Mouse (Mus musculus): Measurements from ENCODE around the gene Gpr82. TPM values are rescaled to one million over a fixed set of nuclear protein-coding genes. Genes with fewer than 3 reads are reported as not detected.

Gpr82 gene
- 0.56 and 0.67 TPM in 2 replicates for polyA plus RNA-seq (2016; fragmentation: Nextera tagmentation; extraction: Ambion mirVana)

GRCm38 (mm10) chrX:13661063-13661462 lies at the start of gene Gpr82:
TSS of gene Gpr82 (plus strand) at chrX:13661363.
- Histone ChIP-seq H3K27ac (no peak within 1 kb of the TSS), H3K9ac (no peak within 1 kb of the TSS), H3K4me2 (replicated peaks) (no peak within 1 kb of the TSS), H3K4me3 (no peak within 1 kb of the TSS), H3K9me3 (replicated peaks) (no peaks in the 10 kb centered on the region), H3K4me1 (no peaks in the 10 kb centered on the region), H3K27me3 (no peaks in the 10 kb centered on the region), H3K36me3 (no peaks in the 10 kb centered on the region)
- WGBS = 91% methylated on average over 5 of the region's 5 CpGs
- no peak for ATAC-seq (ENCODE audit: low FRiP score)

- no peak for ATAC-seq (ENCODE audit: low FRiP score)
- no peak overlapping the region for H3K27ac ChIP-seq
- 81% methylated on average over 2 of the region's 2 CpGs for WGBS
- H3K4me3 ChIP-seq = no peak overlapping the region
- no peaks in the 10 kb centered on the region for H3K9me3 ChIP-seq (replicated peaks)
- H3K9ac ChIP-seq = no peak overlapping the region
- H3K27me3 ChIP-seq = no peaks in the 10 kb centered on the region
- no peak overlapping the region for H3K4me2 ChIP-seq (replicated peaks)
- H3K36me3 ChIP-seq = no peaks in the 10 kb centered on the region
- H3K4me1 ChIP-seq = no peaks in the 10 kb centered on the region
Measured at GRCm38 (mm10) chrX:13612115-13612514, 49.0 kb upstream of the Gpr82 start.

- Histone ChIP-seq H3K36me3 (no peaks in the 10 kb centered on the region), H3K4me3 (no peak overlapping the region), H3K9ac (no peak overlapping the region), H3K9me3 (replicated peaks) (no peaks in the 10 kb centered on the region), H3K4me2 (replicated peaks) (no peak overlapping the region), H3K4me1 (no peaks in the 10 kb centered on the region), H3K27ac (no peak overlapping the region), H3K27me3 (peaks cover 3% of the 10 kb centered on the region; the same call in 1 of the 2 replicates)
- ATAC-seq (ENCODE audit: low FRiP score) = no peak
- WGBS = 76% methylated on average over 1 of the region's 1 CpGs
Measured at GRCm38 (mm10) chrX:13616726-13617125, 44.4 kb upstream of the Gpr82 start.

GRCm38 (mm10) chrX:13617294-13617693 lies 43.9 kb upstream of the Gpr82 start:
- Histone ChIP-seq H3K4me3 (no peak overlapping the region), H3K4me2 (replicated peaks) (no peak overlapping the region), H3K4me1 (no peaks in the 10 kb centered on the region), H3K27me3 (peaks cover 3% of the 10 kb centered on the region; the same call in 1 of the 2 replicates), H3K27ac (no peak overlapping the region), H3K9ac (no peak overlapping the region), H3K9me3 (replicated peaks) (no peaks in the 10 kb centered on the region), H3K36me3 (no peaks in the 10 kb centered on the region)
- 100% methylated on average over 1 of the region's 1 CpGs for WGBS
- no peak for ATAC-seq (ENCODE audit: low FRiP score)

GRCm38 (mm10) chrX:13618476-13618875 lies 42.7 kb upstream of the Gpr82 start:
- Histone ChIP-seq H3K9me3 (replicated peaks) (no peaks in the 10 kb centered on the region), H3K4me2 (replicated peaks) (no peak overlapping the region), H3K4me3 (no peak overlapping the region), H3K36me3 (no peaks in the 10 kb centered on the region), H3K27me3 (peaks cover 3% of the 10 kb centered on the region; the same call in 1 of the 2 replicates), H3K9ac (no peak overlapping the region), H3K4me1 (no peaks in the 10 kb centered on the region), H3K27ac (no peak overlapping the region)
- ATAC-seq (ENCODE audit: low FRiP score) = no peak
- WGBS = 79% methylated on average over 4 of the region's 4 CpGs

- Histone ChIP-seq H3K27me3 (peaks cover 3% of the 10 kb centered on the region; the same call in 1 of the 2 replicates), H3K4me1 (no peaks in the 10 kb centered on the region), H3K4me3 (no peak overlapping the region), H3K4me2 (replicated peaks) (no peak overlapping the region), H3K27ac (no peak overlapping the region), H3K9me3 (replicated peaks) (no peaks in the 10 kb centered on the region), H3K36me3 (no peaks in the 10 kb centered on the region), H3K9ac (no peak overlapping the region)
- no peak for ATAC-seq (ENCODE audit: low FRiP score)
- 91% methylated on average over 4 of the region's 4 CpGs for WGBS
Measured at GRCm38 (mm10) chrX:13621473-13621872, 39.7 kb upstream of the Gpr82 start.

- Histone ChIP-seq H3K36me3 (no peaks in the 10 kb centered on the region), H3K9ac (no peak overlapping the region), H3K4me3 (no peak overlapping the region), H3K4me1 (no peaks in the 10 kb centered on the region), H3K27me3 (peaks cover 3% of the 10 kb centered on the region; the same call in 1 of the 2 replicates), H3K4me2 (replicated peaks) (no peak overlapping the region), H3K9me3 (replicated peaks) (no peaks in the 10 kb centered on the region), H3K27ac (no peak overlapping the region)
- no peak for ATAC-seq (ENCODE audit: low FRiP score)
- 78% methylated on average over 5 of the region's 5 CpGs for WGBS
Measured at GRCm38 (mm10) chrX:13622654-13623053, 38.5 kb upstream of the Gpr82 start.

- no peaks in the 10 kb centered on the region; the same call in 1 of the 2 replicates for H3K27me3 ChIP-seq
- H3K27ac ChIP-seq = no peak within 1 kb of the TSS
- no peak within 1 kb of the TSS for H3K9ac ChIP-seq
- H3K9me3 ChIP-seq (replicated peaks) = no peaks in the 10 kb centered on the region
- no peak within 1 kb of the TSS for H3K4me2 ChIP-seq (replicated peaks)
- H3K36me3 ChIP-seq = no peaks in the 10 kb centered on the region
- H3K4me1 ChIP-seq = no peaks in the 10 kb centered on the region
- ATAC-seq (ENCODE audit: low FRiP score) = no peak
- no peak within 1 kb of the TSS for H3K4me3 ChIP-seq
- 80% methylated on average over 5 of the region's 5 CpGs for WGBS
Measured at GRCm38 (mm10) chrX:13631599-13632283, 29.4 kb upstream of the Gpr82 start, which contains the start of gene Gpr34. TSS of gene Gpr34 (plus strand) at chrX:13632089.

GRCm38 (mm10) chrX:13636398-13636797 lies 24.8 kb upstream of the Gpr82 start:
- no peak overlapping the region for H3K4me3 ChIP-seq
- 97% methylated on average over 1 of the region's 1 CpGs for WGBS
- no peaks in the 10 kb centered on the region for H3K36me3 ChIP-seq
- H3K4me2 ChIP-seq (replicated peaks) = no peak overlapping the region
- H3K27ac ChIP-seq = no peak overlapping the region
- H3K4me1 ChIP-seq = no peaks in the 10 kb centered on the region
- no peaks in the 10 kb centered on the region for H3K27me3 ChIP-seq
- no peaks in the 10 kb centered on the region for H3K9me3 ChIP-seq (replicated peaks)
- H3K9ac ChIP-seq = no peak overlapping the region
- ATAC-seq (ENCODE audit: low FRiP score) = no peak

- H3K9me3 ChIP-seq (replicated peaks) = no peaks in the 10 kb centered on the region
- H3K36me3 ChIP-seq = no peaks in the 10 kb centered on the region
- no peak overlapping the region for H3K4me3 ChIP-seq
- no peak overlapping the region for H3K4me2 ChIP-seq (replicated peaks)
- no peaks in the 10 kb centered on the region for H3K27me3 ChIP-seq
- no peak overlapping the region for H3K9ac ChIP-seq
- no peak overlapping the region for H3K27ac ChIP-seq
- no peak for ATAC-seq (ENCODE audit: low FRiP score)
- WGBS = 62% methylated on average over 2 of the region's 2 CpGs
- H3K4me1 ChIP-seq = no peaks in the 10 kb centered on the region
Measured at GRCm38 (mm10) chrX:13638894-13639293, 22.3 kb upstream of the Gpr82 start.

- ATAC-seq (ENCODE audit: low FRiP score) = no peak
- Histone ChIP-seq H3K4me3 (no peak overlapping the region), H3K36me3 (no peaks in the 10 kb centered on the region), H3K27ac (no peak overlapping the region), H3K4me1 (no peaks in the 10 kb centered on the region), H3K4me2 (replicated peaks) (no peak overlapping the region), H3K27me3 (no peaks in the 10 kb centered on the region; the same call in 1 of the 2 replicates), H3K9me3 (replicated peaks) (no peaks in the 10 kb centered on the region), H3K9ac (no peak overlapping the region)
- 79% methylated on average over 2 of the region's 2 CpGs for WGBS
Measured at GRCm38 (mm10) chrX:13651889-13652288, 9.3 kb upstream of the Gpr82 start.

- Histone ChIP-seq H3K27ac (no peak overlapping the region), H3K9ac (no peak overlapping the region), H3K4me2 (replicated peaks) (no peak overlapping the region), H3K36me3 (no peaks in the 10 kb centered on the region), H3K4me1 (no peaks in the 10 kb centered on the region), H3K9me3 (replicated peaks) (no peaks in the 10 kb centered on the region), H3K4me3 (no peak overlapping the region), H3K27me3 (no peaks in the 10 kb centered on the region; the same call in 1 of the 2 replicates)
- WGBS = 83% methylated on average over 1 of the region's 1 CpGs
- no peak for ATAC-seq (ENCODE audit: low FRiP score)
Measured at GRCm38 (mm10) chrX:13652291-13652690, 8.9 kb upstream of the Gpr82 start.

GRCm38 (mm10) chrX:13655005-13655421 lies 6.2 kb upstream of the Gpr82 start:
- Histone ChIP-seq H3K4me2 (replicated peaks) (no peak overlapping the region), H3K4me1 (no peaks in the 10 kb centered on the region), H3K27ac (no peak overlapping the region), H3K9me3 (replicated peaks) (no peaks in the 10 kb centered on the region), H3K4me3 (no peak overlapping the region), H3K27me3 (no peaks in the 10 kb centered on the region; the same call in 1 of the 2 replicates), H3K9ac (no peak overlapping the region), H3K36me3 (no peaks in the 10 kb centered on the region)
- 86% methylated on average over 3 of the region's 3 CpGs for WGBS
- ATAC-seq (ENCODE audit: low FRiP score) = no peak
